Mouse (Mus musculus) embryonic facial prominence, embryonic 13.5 days (tissue): ENCODE measurements around the gene Sephs2. TPM values are rescaled to one million over a fixed set of nuclear protein-coding genes. Genes with fewer than 3 reads are reported as not detected.

Experiments
- ATAC-seq: fragments of 200-750 bp; cut with Nextera tagmentation; 2 replicates; pipeline ENCODE4 v1.8.0; 2017; ENCODE audit warnings: low read depth; ENCODE audit not compliant: insufficient number of reproducible peaks, insufficient read depth, low FRiP score, low TSS enrichment
- H3K27ac ChIP-seq: fragments of 300-500 bp; sonication (generic); 2 replicates; pipeline ENCODE4 v1.5.1; 2015; ENCODE audit warnings: moderate library complexity, mild to moderate bottlenecking, inconsistent platforms
- H3K27me3 ChIP-seq: fragments of 300-500 bp; sonication (generic); 2 replicates; pipeline ENCODE4 v1.6.1; 2015; ENCODE audit warnings: mild to moderate bottlenecking, inconsistent platforms
- H3K36me3 ChIP-seq: fragments of 300-500 bp; sonication (generic); 2 replicates; pipeline ENCODE4 v1.6.1; 2015; ENCODE audit warnings: mild to moderate bottlenecking, inconsistent platforms
- H3K4me1 ChIP-seq: fragments of 300-500 bp; sonication (generic); 2 replicates; pipeline ENCODE4 v1.6.1; 2015; ENCODE audit warnings: inconsistent platforms
- H3K4me2 ChIP-seq: fragments of 300-500 bp; sonication (generic); 2 replicates; pipeline ENCODE4 v1.6.1; 2015; ENCODE audit warnings: moderate library complexity, mild to moderate bottlenecking, inconsistent platforms
- H3K4me3 ChIP-seq: fragments of 300-500 bp; sonication (generic); 2 replicates; pipeline ENCODE4 v1.5.1; 2015; ENCODE audit warnings: mild to moderate bottlenecking, inconsistent platforms
- H3K9ac ChIP-seq: fragments of 300-500 bp; sonication (generic); 2 replicates; pipeline ENCODE4 v1.6.1; 2015; ENCODE audit warnings: mild to moderate bottlenecking, inconsistent platforms
- H3K9me3 ChIP-seq: fragments of 300-500 bp; sonication (generic); 2 replicates; pipeline ENCODE4 v1.6.1; 2016; ENCODE audit warnings: inconsistent platforms
- WGBS: fragments of 180-500 bp; shearing (Covaris S2); methylation state at CpG from one replicate; pipeline ENCODE4 v1.1.7; 2015; ENCODE audit warnings: mixed read lengths; 5-methylcytosine and 5-hydroxymethylcytosine counted together
- polyA plus RNA-seq: library from polyadenylated mRNA; unstranded; fragments of >200 nt; fragmentation: Nextera tagmentation; extraction: Ambion mirVana; gene quantifications from 2 replicates; pipeline ENCODE4 v1.2.1, GENCODE M21; 2015

Gene Sephs2
- 63.4 and 64.1 TPM in 2 replicates for polyA plus RNA-seq

DNA sequence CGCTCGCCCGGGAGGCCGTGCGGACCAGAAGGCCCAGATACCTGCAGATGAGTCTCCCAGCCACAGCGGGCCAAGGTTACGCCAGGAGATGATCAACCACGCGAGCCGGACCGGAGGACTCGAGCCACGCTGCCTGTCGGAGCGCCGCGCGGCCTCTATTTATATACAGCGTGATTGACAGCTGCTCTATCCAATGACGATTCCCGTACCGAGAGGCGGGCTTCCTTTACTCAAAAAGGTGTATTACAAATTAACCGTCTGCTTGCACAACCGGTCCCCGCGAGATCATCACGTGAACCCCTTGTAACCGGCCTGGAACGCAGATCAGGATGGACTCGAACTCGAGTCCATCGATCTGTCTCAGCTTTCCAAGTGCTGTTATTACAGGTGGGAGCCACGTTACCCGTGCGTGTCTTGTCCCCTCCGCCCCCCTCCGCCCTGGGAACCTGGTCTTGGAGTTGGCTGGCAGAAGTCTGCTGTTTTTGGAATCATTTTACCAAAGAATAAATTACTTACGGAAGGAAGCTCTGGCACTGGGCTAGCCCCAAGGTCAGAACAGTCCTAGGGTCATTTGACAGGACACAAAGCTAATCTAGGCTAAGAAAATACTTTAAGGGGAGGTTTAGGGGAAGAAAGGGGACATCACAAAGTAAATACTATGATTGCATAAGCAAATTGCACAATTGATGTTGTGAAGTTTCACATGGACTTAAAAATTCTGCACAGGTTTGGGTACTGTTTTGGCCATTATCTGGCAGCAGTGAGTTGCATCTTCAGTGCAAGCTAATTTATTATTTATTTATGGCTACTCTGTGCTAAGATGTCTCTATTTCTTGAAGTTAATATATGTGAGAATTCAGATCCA, at the start of gene Sephs2:
Sephs2 (minus strand) TSS at position 131 of the 865 bp plus-strand sequence.
- Histone ChIP-seq H3K36me3 (peaks cover 32% of the 10 kb centered on the region), H3K27ac (peak within 1 kb of the TSS; percentile 81), H3K9me3 (no peaks in the 10 kb centered on the region), H3K4me3 (peak within 1 kb of the TSS; percentile 91), H3K9ac (peak within 1 kb of the TSS; percentile 97), H3K4me1 (peaks cover 14% of the 10 kb centered on the region), H3K27me3 (no peaks in the 10 kb centered on the region), H3K4me2 (peak within 1 kb of the TSS; percentile 75)
- 2% methylated on average over 39 of the region's 39 CpGs for WGBS
- ATAC-seq, result peak; percentile 73; the same call in 1 of the 2 replicates

DNA sequence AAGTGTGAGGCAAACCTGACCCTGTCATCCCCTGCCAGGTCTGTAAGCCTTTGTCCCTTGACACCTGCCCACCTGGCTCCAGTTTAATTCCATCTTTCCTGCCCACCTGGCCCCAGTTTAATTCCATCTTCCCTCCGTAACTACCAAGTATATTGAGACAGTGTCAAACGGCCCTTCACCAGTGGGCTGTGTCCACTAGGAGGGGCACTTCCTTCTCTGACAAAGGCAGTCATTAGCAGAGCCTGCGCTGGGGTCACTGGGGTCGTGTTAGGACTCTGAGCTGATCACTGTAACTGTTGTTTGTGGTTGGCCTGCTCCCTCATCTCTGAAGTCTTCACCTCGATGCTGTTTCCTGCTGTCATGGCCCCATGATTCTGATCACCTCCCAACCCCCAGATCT, 48.2 kb upstream of the Sephs2 start:
- no peak for ATAC-seq
- Histone ChIP-seq H3K4me3 (no peak overlapping the region), H3K9ac (no peak overlapping the region), H3K27ac (no peak overlapping the region), H3K36me3 (no peaks in the 10 kb centered on the region), H3K4me2 (no peak overlapping the region), H3K27me3 (no peaks in the 10 kb centered on the region), H3K9me3 (no peaks in the 10 kb centered on the region), H3K4me1 (no peaks in the 10 kb centered on the region)
- 34% methylated on average over 5 of the region's 5 CpGs for WGBS

DNA sequence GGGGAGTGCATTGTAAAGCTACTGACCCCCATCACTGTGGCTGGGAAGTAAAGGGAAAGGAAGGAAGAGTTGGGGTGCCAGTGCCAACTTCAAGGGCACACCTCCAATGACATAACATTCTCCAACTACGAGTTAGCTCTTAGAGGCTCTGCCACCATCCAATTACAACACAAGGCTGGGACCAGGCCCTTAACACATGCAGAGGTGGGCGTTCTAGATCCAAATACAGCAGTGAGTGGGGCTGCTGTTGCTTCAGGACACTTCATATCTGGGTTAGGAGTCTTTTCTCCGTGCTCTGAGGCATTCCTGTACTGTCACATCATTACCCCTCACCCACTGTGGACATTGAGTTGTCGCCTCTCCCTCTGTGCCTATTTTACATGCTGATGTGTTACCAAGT, 47.3 kb upstream of the Sephs2 start:
- H3K9ac ChIP-seq, result no peak overlapping the region
- 76% methylated on average over 4 of the region's 4 CpGs for WGBS
- no peaks in the 10 kb centered on the region for H3K4me1 ChIP-seq
- no peak overlapping the region for H3K4me3 ChIP-seq
- ATAC-seq, result no peak
- H3K27me3 ChIP-seq, result no peaks in the 10 kb centered on the region
- no peak overlapping the region for H3K4me2 ChIP-seq
- H3K36me3 ChIP-seq, result no peaks in the 10 kb centered on the region
- H3K27ac ChIP-seq, result no peak overlapping the region
- H3K9me3 ChIP-seq, result no peaks in the 10 kb centered on the region

DNA sequence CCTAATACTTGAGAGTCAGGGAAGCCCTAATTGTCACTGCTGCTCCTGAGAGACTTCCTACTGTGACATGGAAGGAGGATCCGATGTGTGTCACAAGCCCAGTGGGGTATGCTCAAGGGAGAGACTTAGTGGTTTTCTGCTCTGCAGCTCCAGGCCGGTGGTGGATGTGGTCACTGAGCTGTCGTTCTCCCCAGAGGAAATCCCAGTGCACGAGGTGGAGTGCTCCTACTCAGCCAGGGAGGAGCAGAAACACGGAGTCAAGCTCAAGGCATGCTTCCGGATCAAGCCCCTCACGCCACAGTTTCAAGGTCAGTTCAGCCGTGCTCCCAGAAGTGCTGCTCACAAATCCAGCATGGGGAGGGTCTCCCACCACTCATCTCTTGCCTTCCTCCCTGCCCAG, 40.1 kb upstream of the Sephs2 start:
- H3K4me2 ChIP-seq, result no peak overlapping the region
- no peak overlapping the region for H3K9ac ChIP-seq
- no peak overlapping the region for H3K4me3 ChIP-seq
- ATAC-seq, result no peak
- H3K9me3 ChIP-seq, result no peaks in the 10 kb centered on the region
- H3K27ac ChIP-seq, result no peak overlapping the region
- no peaks in the 10 kb centered on the region for H3K27me3 ChIP-seq
- WGBS, result 33% methylated on average over 8 of the region's 8 CpGs
- no peaks in the 10 kb centered on the region for H3K36me3 ChIP-seq
- H3K4me1 ChIP-seq, result no peaks in the 10 kb centered on the region

DNA sequence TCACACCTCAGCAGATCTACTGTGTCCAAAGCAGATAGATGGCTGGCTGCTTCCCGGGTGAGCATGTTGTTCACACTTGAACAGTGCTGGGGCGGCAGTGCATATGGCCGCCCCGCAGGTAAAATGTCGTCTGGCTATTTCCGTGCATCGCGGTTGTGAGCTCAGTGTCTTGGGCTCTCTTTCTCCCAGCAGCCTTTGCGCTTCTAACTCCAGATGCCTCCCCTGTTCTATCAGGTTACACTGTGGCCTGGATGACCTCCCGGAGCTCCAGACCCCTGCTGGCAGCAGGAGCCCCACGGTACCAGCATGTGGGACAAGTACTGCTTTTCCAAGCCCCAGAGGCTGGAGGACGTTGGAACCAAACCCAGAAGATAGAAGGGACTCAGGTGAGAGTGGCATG, 36.1 kb upstream of the Sephs2 start:
- H3K9ac ChIP-seq, result 0 out of 2 replicates have a peak overlapping the region, but pooled peaks have one; percentile 27
- H3K36me3 ChIP-seq, result no peaks in the 10 kb centered on the region
- H3K4me3 ChIP-seq, result no peak overlapping the region
- H3K27me3 ChIP-seq, result no peaks in the 10 kb centered on the region
- H3K27ac ChIP-seq, result no peak overlapping the region
- ATAC-seq, result no peak
- no peak overlapping the region for H3K4me2 ChIP-seq
- 61% methylated on average over 12 of the region's 12 CpGs for WGBS
- H3K4me1 ChIP-seq, result no peaks in the 10 kb centered on the region
- H3K9me3 ChIP-seq, result no peaks in the 10 kb centered on the region

DNA sequence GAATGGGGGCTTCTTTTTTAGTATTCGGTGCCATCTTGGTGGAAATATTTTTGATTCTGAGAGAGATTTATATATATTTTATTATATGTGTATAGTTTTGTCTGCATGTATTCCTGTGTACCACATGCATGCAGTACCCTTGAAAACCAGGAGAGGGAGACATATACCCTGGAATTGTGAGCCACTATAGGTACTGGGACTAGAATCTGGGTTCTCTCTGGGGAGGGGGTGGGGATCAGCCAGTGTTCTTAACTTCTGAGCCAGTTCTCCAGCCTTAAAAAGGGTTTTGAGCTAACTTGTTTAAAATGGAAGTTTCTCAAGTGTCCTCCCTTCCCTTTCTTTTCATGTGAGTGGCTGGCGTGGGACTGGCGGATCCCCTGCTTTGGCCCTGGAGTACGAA, 35.0 kb upstream of the Sephs2 start:
- WGBS, result 71% methylated on average over 4 of the region's 4 CpGs
- Histone ChIP-seq H3K27me3 (no peaks in the 10 kb centered on the region), H3K9ac (0 out of 2 replicates have a peak overlapping the region, but pooled peaks have one; percentile 2), H3K4me1 (no peaks in the 10 kb centered on the region), H3K36me3 (no peaks in the 10 kb centered on the region), H3K9me3 (no peaks in the 10 kb centered on the region), H3K4me3 (no peak overlapping the region), H3K27ac (no peak overlapping the region), H3K4me2 (no peak overlapping the region)
- no peak for ATAC-seq

DNA sequence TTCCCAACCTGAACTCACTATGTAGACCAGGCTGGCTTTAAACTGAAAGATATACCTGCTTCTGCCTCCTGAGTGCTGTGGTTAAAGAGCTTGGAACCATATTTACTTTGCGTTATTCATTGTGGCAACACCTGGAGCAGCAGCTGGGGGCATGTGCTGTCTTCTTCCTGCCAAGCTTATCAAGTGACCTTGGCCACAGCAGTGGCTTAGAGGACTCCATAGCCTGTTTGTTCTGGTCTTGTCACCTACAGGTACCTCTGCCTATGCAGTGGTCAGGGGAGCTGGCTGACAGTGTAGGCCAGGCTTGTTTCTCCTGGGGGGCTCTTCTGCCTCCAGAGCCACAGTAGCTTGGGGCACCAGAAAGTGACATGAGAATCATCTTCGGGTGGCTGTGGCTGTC, 34.6 kb upstream of the Sephs2 start:
- H3K4me3 ChIP-seq, result no peak overlapping the region
- no peak overlapping the region for H3K4me2 ChIP-seq
- no peak for ATAC-seq
- no peaks in the 10 kb centered on the region for H3K27me3 ChIP-seq
- H3K27ac ChIP-seq, result no peak overlapping the region
- no peaks in the 10 kb centered on the region for H3K36me3 ChIP-seq
- H3K9ac ChIP-seq, result no peak overlapping the region
- no peaks in the 10 kb centered on the region for H3K9me3 ChIP-seq
- no peaks in the 10 kb centered on the region for H3K4me1 ChIP-seq
- 86% methylated on average over 2 of the region's 2 CpGs for WGBS

DNA sequence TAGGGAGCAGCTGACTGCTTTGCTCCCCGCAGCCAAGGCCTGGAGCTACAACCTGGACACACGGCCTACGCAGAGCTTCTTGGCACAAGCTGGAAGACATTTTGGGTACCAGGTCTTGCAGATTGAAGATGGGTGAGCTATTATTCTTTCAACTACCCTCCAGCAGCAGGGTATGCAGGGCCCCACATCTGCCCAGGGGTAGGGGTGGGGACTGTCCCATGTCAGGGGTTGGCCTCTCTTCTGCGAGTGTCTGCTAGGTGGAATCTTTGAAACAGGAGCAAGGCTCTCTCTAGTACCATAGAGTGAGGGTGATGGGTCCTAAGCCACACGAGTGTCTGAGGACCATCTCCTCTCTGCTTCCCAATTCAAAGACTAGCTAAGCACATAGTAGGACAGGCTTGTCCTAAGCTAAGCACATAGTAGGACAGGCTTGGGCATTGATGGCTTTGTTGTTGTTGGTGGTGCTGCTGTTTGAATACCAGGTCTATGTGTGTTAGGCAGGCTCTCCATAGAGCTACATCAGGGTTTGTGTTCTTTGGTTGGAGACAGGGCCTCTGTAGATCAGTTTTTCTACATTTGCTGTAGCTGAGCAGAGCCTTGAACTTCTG, 23.8 kb upstream of the Sephs2 start:
- WGBS, result 93% methylated on average over 5 of the region's 5 CpGs
- Histone ChIP-seq H3K36me3 (no peaks in the 10 kb centered on the region), H3K4me1 (no peaks in the 10 kb centered on the region), H3K27me3 (no peaks in the 10 kb centered on the region), H3K9ac (no peak overlapping the region), H3K4me3 (no peak overlapping the region), H3K27ac (no peak overlapping the region), H3K9me3 (no peaks in the 10 kb centered on the region), H3K4me2 (no peak overlapping the region)
- no peak for ATAC-seq

DNA sequence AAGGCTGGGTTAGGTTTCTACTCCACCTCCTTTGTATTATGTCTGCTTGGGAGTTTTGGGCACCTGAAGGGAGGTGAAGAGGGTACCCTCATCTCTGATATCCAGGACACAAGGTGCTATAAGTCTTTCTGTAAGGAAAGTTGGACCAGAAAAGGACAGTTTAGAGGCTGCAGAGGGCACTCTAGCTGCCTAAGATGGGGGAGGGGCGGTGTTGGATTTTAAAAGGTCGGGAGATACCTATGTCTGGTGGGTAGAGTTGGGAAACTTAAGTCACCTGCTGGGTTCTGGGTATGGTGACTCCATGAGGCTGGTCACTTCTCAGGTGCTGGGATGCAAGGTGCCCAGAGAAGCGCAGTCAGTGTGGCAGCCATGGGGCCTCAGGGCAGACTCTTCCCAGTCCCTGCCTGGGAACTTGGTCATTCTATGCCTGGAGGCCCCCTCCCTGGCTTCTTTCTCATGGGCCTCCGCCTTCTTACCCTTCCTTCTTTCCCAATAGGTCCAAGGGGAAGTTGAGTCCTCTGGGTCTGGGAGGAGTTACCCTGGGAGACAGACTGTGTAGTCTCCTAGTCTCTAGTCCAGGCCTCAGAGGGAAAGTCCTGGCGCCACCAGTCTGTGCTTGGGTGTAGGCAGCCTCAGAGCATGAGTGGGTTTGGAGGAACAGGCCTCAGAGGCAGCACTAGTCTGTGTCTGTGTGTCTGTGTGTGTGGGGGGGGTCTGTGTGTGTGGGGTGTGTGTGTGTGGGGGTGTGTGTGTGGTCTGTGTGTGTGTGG, 23.1 kb upstream of the Sephs2 start:
- no peaks in the 10 kb centered on the region for H3K36me3 ChIP-seq
- H3K4me3 ChIP-seq, result no peak overlapping the region
- H3K27me3 ChIP-seq, result no peaks in the 10 kb centered on the region
- H3K9me3 ChIP-seq, result no peaks in the 10 kb centered on the region
- no peak overlapping the region for H3K27ac ChIP-seq
- no peak for ATAC-seq
- no peak overlapping the region for H3K4me2 ChIP-seq
- 84% methylated on average over 5 of the region's 5 CpGs for WGBS
- H3K4me1 ChIP-seq, result no peaks in the 10 kb centered on the region
- H3K9ac ChIP-seq, result no peak overlapping the region

DNA sequence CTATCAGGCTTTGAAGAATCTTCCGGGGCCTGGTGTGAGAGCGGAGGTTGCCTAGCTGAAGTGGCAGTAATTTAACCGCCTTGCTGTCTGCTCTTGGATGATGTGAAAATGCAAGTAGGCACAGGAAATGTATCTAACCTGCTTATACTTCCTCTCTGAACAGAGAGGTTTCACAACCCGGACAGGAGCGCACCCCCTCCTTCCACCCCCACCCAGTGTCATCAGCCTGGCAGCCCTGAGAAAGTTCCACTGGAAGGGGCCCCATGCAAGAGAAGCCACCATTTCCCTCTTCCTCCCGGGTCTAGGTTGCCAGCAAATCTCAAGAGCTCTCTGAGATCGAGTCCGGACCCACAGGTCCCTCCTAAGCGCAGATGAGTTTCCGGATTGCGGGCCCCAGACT, 22.2 kb upstream of the Sephs2 start, which contains the start of gene Itgal:
Itgal (plus strand) TSS at position 163 of the 400 bp plus-strand sequence.
- no peak within 1 kb of the TSS for H3K4me3 ChIP-seq
- WGBS, result 86% methylated on average over 11 of the region's 11 CpGs
- ATAC-seq, result no peak
- H3K9ac ChIP-seq, result no peak within 1 kb of the TSS
- H3K27me3 ChIP-seq, result no peaks in the 10 kb centered on the region
- no peak within 1 kb of the TSS for H3K27ac ChIP-seq
- H3K4me2 ChIP-seq, result no peak within 1 kb of the TSS
- no peaks in the 10 kb centered on the region for H3K36me3 ChIP-seq
- H3K9me3 ChIP-seq, result no peaks in the 10 kb centered on the region
- no peaks in the 10 kb centered on the region for H3K4me1 ChIP-seq

DNA sequence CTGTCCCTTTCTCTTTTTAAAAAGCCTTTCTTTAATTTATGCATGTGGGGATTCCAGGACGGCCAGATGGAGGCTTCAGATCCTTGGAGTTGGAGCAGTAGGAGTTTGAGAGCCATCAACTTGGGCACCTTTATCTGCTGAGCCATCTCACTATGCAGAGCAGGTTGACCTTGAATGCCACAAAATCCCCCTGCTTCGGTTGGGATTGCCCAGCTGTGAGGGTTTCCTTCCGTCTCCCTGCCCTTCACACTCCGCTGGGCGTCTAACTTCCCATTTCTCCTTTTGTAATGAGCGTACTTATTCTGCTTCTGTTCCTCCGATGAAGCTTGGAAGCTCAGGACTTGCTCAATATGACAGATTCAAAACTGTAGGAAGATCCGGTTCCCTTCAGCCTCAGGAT, 16.3 kb upstream of the Sephs2 start:
- Histone ChIP-seq H3K27ac (no peak overlapping the region), H3K27me3 (no peaks in the 10 kb centered on the region), H3K9ac (no peak overlapping the region), H3K9me3 (peaks cover 13% of the 10 kb centered on the region), H3K4me2 (no peak overlapping the region), H3K4me1 (peaks cover 2% of the 10 kb centered on the region; the same call in 1 of the 2 replicates), H3K4me3 (no peak overlapping the region), H3K36me3 (no peaks in the 10 kb centered on the region)
- no peak for ATAC-seq
- WGBS, result 57% methylated on average over 8 of the region's 8 CpGs
